19 mouse cellular contexts compared by ENCODE assay signal in the genomic region with DNA sequence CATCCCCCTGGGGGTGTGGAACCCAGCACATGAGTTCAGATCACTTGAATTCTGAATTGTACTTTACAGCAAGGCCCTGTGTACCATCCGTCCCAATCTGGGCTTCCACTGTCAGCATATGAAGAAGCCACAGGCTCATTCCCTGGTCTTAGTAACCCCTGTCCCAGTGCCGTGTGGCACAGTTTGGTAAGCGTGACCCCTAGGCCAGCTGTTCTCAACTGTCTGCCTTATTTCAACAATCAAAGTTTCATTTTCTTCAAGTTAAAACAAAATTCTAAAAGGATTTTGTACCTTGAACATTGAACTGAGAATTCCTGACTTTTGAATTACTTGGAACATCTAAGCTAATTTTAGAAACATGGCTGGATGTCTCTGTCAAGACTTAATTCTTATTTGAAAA.
DNase-seq lines count a peak whose midpoint lies in the region; ATAC-seq and TF ChIP-seq lines count a peak whose summit lies in the region.
"Had no signal": no experiment of that assay in that cellular context is flagged by ENCODE, and none has a peak within 500 bp of the region (broad histone marks: within the 10 kb centered on the region; RNA-seq: fewer than 3 reads in every experiment).

No protein-coding gene starts in this region.

- TF ChIP-seq POLR2A in kidney, adult 2 months (IDR thresholded peaks at IDR 0.05; ENCODE audit: low read depth, low read length), result no peak
- no peak for TF ChIP-seq POLR2A in liver, adult 2 months (IDR thresholded peaks at IDR 0.05; ENCODE audit: extremely low read depth, insufficient read depth, low read length)

- H3K79me2 ChIP-seq in liver, adult 2 months (ENCODE audit: control insufficient read depth, insufficient read depth, low read length), result no peaks in the 10 kb centered on the region

- DNase-seq in adrenal gland, postnatal 14 days, result peak; percentile 12
- DNase-seq in adrenal gland, adult 18-20 months (ENCODE audit: low spot score in 2 of 2), result no peak
- DNase-seq in kidney, adult 2 months, result peak; percentile 78
- no peak for DNase-seq in kidney, postnatal 4 days
- peak; percentile 76 for DNase-seq in liver, adult 2 months (ENCODE audit: extremely low read depth, low read depth, low spot score)
- no peak for DNase-seq in liver, embryonic 11.5 days (ENCODE audit: low spot score)
- DNase-seq: cerebellum, adult 11-12 months; cerebellum, adult 9-10 months; cerebellum, postnatal 25 days; gastrocnemius, adult 2 months; gastrocnemius, postnatal 25 days had no signal

- TF ChIP-seq CTCF in kidney, adult 2 months (conservative IDR thresholded peaks at IDR 0.05; ENCODE audit: insufficient read depth, insufficient read length, low read depth, low read length), result no peak
- no peak for TF ChIP-seq CTCF in liver, adult 2 months (IDR thresholded peaks at IDR 0.05; ENCODE audit: low read depth, low read length)

- H3K4me3 ChIP-seq in kidney, adult 2 months (ENCODE audit: insufficient read depth, low read depth, low read length), result no peak overlapping the region
- no peak overlapping the region for H3K4me3 ChIP-seq in liver, adult 2 months (ENCODE audit: insufficient read depth, low read depth, low read length)
- no peak overlapping the region for H3K4me3 ChIP-seq in liver, embryonic 11.5 days (ENCODE audit: low read depth, low read length)
- no peak overlapping the region for H3K4me3 ChIP-seq in forebrain, embryonic 15.5 days
- H3K4me3 ChIP-seq: forebrain, embryonic 13.5 days; gastrocnemius, adult 2 months; heart, embryonic 12.5 days; hindbrain, embryonic 10.5 days had no signal

- H3K4me1 ChIP-seq in kidney, adult 2 months (ENCODE audit: control insufficient read depth, insufficient read depth, low read length), result peaks cover 10% of the 10 kb centered on the region; the same call in 1 of the 2 replicates
- peaks cover 12% of the 10 kb centered on the region for H3K4me1 ChIP-seq in liver, adult 2 months (ENCODE audit: control insufficient read depth, insufficient read depth, low read length)
- no peaks in the 10 kb centered on the region for H3K4me1 ChIP-seq in liver, embryonic 11.5 days (replicated peaks; ENCODE audit: control insufficient read depth, insufficient read depth, low read length)
- no peaks in the 10 kb centered on the region for H3K4me1 ChIP-seq in forebrain, embryonic 15.5 days
- H3K4me1 ChIP-seq: forebrain, embryonic 13.5 days; heart, embryonic 12.5 days; hindbrain, embryonic 10.5 days had no signal

- no peaks in the 10 kb centered on the region for H3K9me3 ChIP-seq in liver, embryonic 11.5 days (ENCODE audit: control insufficient read depth, low read length)
- H3K9me3 ChIP-seq in forebrain, embryonic 15.5 days, result no peaks in the 10 kb centered on the region
- H3K9me3 ChIP-seq: heart, embryonic 12.5 days; hindbrain, embryonic 10.5 days had no signal

- no peaks in the 10 kb centered on the region for H3K27me3 ChIP-seq in kidney, adult 2 months (replicated peaks; ENCODE audit: control insufficient read depth, insufficient read depth, low read length)
- H3K27me3 ChIP-seq in liver, adult 2 months (ENCODE audit: control insufficient read depth, insufficient read depth, low read length), result no peaks in the 10 kb centered on the region
- H3K27me3 ChIP-seq in liver, embryonic 11.5 days (replicated peaks; ENCODE audit: control insufficient read depth, insufficient read depth, low read length), result no peaks in the 10 kb centered on the region
- no peaks in the 10 kb centered on the region for H3K27me3 ChIP-seq in forebrain, embryonic 15.5 days
- H3K27me3 ChIP-seq: CH12.LX; forebrain, embryonic 13.5 days; heart, embryonic 12.5 days; Patski had no signal

- no peaks in the 10 kb centered on the region for H3K36me3 ChIP-seq in kidney, adult 2 months (ENCODE audit: control insufficient read depth, insufficient read depth, low read length)
- H3K36me3 ChIP-seq in liver, adult 2 months (ENCODE audit: control insufficient read depth, insufficient read depth, low read length), result no peaks in the 10 kb centered on the region
- no peaks in the 10 kb centered on the region for H3K36me3 ChIP-seq in liver, embryonic 11.5 days (ENCODE audit: control insufficient read depth, insufficient read depth, low read length)
- H3K36me3 ChIP-seq in forebrain, embryonic 15.5 days, result no peaks in the 10 kb centered on the region
- H3K36me3 ChIP-seq: heart, embryonic 12.5 days; hindbrain, embryonic 10.5 days had no signal

- no peak for ATAC-seq in liver, embryonic 11.5 days (replicated peaks; ENCODE audit: low FRiP score)
- no peak for ATAC-seq in forebrain, embryonic 15.5 days (replicated peaks)
- ATAC-seq: activated CD4-positive, CD25-positive, alpha-beta regulatory T cell, adult 4 months; forebrain, embryonic 13.5 days; Patski had no signal

- peak overlapping the region; percentile 74 for H3K27ac ChIP-seq in kidney, adult 2 months (ENCODE audit: insufficient read depth, low read depth, low read length)
- no peak overlapping the region for H3K27ac ChIP-seq in liver, adult 2 months (replicated peaks; ENCODE audit: insufficient read depth, low read depth, low read length)
- H3K27ac ChIP-seq in liver, embryonic 11.5 days (ENCODE audit: low read depth, low read length), result no peak overlapping the region
- H3K27ac ChIP-seq in forebrain, embryonic 15.5 days (replicated peaks), result no peak overlapping the region
- H3K27ac ChIP-seq: forebrain, embryonic 13.5 days; gastrocnemius, adult 2 months; hindbrain, embryonic 10.5 days; hindbrain, embryonic 14.5 days had no signal

- no peak overlapping the region for H3K9ac ChIP-seq in liver, adult 2 months (ENCODE audit: low read depth, low read length)
- no peak overlapping the region for H3K9ac ChIP-seq in liver, embryonic 11.5 days (ENCODE audit: low read depth, low read length)
- no peak overlapping the region for H3K9ac ChIP-seq in forebrain, embryonic 15.5 days (replicated peaks)
- H3K9ac ChIP-seq: forebrain, embryonic 13.5 days; heart, embryonic 12.5 days; hindbrain, embryonic 14.5 days had no signal

- WGBS in kidney, adult 2 months, result 65% methylated on average over 3 of the region's 3 CpGs
- 38% methylated on average over 3 of the region's 3 CpGs for WGBS in liver, adult 2 months
- 87% methylated on average over 3 of the region's 3 CpGs for WGBS in liver, embryonic 11.5 days
- WGBS in forebrain, embryonic 15.5 days, result 86% methylated on average over 3 of the region's 3 CpGs

- H3K4me2 ChIP-seq in liver, embryonic 11.5 days, result no peak overlapping the region
- no peak overlapping the region for H3K4me2 ChIP-seq in forebrain, embryonic 15.5 days (replicated peaks)
- H3K4me2 ChIP-seq: forebrain, embryonic 13.5 days; heart, embryonic 12.5 days; hindbrain, embryonic 14.5 days had no signal

Comparison
In these comparisons a context has a peak if more than half of its experiments do, and no peak if none do; other contexts are left out.
1. DNase-seq: peak in adrenal gland, postnatal 14 days (single experiment), kidney, adult 2 months (single experiment) and liver, adult 2 months (single experiment); none in adrenal gland, adult 18-20 months (0 of 2), kidney, postnatal 4 days (0 of 2) and liver, embryonic 11.5 days (single experiment).